Mouse (Mus musculus): Measurements from ENCODE around the gene Cabp4. TPM values are rescaled to one million over a fixed set of nuclear protein-coding genes. Genes with fewer than 3 reads are reported as not detected.

The Cabp4 gene
- polyA plus RNA-seq (2012; rRNA removed), result not detected in 2 replicates

DNA sequence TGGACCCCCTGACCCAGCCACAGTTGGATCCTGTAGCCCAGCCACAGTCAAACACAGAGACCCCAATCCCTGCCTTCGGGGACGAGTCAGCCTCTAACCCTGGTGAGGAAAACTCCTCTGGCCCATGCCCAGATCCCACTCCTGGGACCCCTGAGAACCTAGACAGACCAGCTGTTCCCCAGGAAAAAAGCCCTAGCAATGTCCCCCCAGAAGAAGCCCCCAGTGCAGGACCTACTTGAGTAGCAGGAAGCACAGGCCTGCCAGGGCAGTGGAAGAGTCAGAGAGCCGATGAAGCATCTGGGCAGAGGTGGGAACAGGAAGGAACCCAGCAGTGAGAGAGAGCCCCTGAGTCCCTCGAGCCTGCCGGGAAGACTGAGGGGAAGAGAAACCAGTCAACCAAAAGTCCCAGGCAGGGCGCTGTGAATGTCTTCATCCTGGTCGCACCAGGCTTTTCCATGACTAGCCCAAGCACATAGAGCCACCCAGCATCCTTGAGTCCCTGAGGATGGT, at the start of gene Cabp4:
Gene Cabp4 (minus strand): TSS at position 275 of the 510 bp plus-strand sequence.

DNA sequence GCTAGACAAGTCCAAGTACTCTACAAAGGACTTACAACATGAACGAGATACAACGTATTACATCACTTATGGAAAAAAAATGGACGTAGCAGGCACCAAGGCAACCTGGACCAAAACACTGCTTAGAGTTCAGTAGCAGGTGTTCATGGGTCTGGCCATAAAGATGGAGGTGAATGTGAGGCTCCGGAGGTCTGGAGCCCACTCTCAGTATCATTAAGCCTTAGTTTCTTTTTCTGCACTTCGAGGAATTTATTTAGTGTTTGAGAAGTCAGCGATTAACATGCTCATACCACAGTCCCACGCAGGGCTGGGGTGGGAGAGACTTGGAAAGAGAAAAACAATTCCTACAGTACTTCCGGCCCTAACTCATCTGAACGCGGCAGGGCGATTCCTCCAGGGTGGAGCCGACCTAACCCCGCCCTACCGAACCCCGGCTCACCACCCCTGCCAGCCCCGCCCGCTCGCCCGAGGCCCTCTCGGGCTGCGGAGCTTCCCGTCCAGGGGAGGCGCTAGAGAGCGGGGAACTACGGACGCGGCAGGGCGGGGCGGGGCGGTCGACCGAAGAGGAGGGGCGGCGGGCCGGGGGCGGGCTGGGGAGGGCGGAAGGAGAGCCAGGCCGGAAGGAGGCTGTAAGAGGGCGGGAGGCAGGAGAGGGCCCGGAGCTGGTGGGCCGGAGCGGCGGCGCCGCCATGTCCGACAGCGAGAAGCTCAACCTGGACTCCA, 47.9 kb upstream of the Cabp4 start, which contains the start of gene Ppp1ca:
Gene Ppp1ca (plus strand): TSS at position 538 of the 723 bp plus-strand sequence.

DNA sequence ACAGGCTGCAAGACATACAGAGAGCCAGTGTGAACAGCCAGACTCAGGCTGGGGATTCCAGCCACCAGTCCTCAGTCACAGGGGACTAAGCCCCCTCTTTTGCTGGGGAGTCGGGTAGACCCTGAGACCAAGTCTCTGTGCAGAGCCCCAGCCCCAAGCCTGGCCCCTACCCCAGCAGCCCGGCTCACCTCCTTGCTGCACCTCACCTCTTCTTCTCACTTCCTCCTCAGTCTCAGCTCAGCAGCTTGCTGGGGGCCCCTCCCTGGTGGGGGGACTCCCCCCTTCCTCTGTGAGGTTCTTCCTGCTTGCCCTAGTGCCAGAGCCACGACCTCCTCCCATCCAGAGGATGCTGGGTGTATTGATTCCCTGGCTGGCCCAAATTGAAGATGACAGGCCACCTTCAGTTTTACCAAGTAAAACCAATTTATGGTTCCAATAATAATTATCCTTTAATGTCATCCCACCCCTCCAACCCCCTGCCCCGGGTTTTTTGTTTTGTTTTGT, 47.0 kb upstream of the Cabp4 start, which contains the start of gene Tbc1d10c:
Gene Tbc1d10c (minus strand): TSS at position 454 of the 504 bp plus-strand sequence.

DNA sequence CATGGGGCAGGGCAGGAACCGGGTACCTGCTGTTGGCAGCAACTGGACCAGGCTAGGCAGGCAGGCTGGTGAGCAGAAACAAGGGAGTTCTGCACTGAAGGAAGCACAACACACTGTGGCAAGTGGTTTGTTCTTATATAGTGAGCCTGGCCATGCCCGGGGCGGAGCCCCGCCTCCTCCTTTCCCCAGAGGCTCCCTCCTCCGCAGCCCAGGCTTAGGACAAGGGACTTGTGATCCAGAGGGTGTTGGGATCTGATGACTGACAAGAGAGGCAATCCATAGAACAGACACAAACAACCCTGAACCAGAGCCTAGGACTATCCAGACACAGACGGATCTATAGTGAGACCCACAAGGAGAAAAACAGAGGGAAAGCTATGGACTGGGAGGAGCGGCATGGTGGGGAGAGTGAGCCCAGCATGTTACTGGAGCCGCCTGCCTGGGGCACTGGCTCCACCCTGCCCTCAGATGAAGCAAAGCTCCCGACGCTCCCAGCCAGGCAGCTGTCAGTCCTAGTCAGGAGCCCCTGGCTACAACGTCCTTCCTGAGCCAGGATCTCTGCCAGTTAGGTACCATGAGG, 31.6 kb upstream of the Cabp4 start, which contains the start of gene Carns1:
Gene Carns1 (minus strand): TSS at position 112 of the 580 bp plus-strand sequence.

DNA sequence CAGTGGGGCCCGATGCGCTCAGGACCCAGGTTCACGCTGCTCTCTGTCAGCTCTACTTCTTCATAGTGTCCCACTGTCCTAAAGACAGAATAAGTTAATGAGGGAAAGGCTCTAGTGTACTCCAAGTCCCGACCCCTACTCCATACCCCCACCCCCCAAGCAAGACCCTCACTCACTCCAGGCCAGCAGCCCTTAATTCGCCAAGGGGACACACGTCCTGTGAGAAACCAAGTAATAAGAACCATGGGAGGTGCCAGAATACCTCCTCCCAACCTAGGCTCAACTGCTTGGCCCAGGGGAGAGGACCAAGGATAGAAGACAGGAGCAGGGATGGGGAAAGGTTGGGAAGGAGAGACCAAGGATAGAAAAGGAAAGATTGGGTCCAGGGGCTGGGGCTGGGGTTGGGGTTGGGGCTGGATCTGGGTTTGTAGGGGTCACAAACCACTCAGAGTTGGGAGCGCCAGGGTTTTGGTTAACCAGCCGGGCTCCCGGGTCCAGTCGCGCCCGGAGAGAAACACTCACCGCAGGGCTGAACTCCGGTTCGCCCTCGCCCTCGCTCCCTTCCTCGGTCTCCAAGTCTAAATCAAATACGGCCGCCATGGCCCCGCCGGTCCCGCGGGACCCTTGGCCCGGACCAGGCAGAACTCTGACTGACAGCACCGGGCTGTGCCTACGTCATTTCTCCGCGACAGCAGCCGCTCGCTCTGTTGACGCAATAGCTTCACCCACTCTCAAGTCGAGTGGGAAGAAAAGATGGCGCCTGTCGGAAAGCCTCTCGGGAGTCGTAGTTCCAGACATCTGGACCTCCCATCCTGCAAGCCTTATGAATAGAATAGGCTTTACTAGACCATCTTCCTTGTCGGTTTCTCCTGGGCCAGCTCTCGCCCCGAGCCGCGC, 19.1 kb upstream of the Cabp4 start, which contains the start of gene Rps6kb2:
Gene Rps6kb2 (minus strand): TSS at position 709 of the 897 bp plus-strand sequence.

DNA sequence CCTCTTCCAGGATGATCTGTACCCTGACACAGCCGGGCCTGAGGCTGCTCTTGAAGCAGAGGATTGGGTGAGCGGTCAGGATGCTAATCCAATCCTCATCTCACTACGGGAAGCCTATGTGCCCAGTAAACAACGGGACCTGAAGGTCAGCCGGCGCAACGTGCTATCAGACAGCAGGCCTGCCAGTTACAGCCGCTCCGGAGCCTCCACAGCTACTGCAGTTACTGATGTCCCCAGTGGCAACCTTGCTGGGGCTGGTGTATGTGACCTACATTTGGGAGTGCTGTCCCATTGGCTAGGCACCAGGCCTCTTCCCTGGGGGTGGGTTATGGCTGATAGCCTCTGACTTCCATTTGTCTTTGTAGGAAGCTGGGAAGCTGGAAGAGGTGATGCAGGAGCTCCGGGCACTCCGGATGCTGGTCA, 9.4 kb upstream of the Cabp4 start, which contains the start of gene Ptprcap:
Gene Ptprcap (plus strand): TSS at position 373 of the 423 bp plus-strand sequence.

DNA sequence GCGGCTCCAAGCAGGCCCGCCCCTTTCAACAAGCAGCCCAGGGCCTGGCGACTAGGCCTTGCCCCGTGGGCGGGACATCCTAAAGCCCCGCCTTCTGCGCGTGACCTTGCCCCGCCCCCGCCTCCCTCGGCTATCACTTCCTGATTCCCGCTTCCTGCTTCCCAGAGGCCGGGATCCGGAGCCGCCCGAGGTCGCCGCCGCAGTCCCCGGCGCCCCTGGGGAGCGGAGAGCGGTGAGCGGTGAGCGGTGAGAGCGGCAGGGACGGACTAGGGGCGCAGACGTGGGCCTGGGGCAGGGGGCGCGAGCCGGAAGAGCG, 4.6 kb upstream of the Cabp4 start, which contains the start of gene Coro1b:
Gene Coro1b (plus strand): TSS at position 129 of the 316 bp plus-strand sequence.

DNA sequence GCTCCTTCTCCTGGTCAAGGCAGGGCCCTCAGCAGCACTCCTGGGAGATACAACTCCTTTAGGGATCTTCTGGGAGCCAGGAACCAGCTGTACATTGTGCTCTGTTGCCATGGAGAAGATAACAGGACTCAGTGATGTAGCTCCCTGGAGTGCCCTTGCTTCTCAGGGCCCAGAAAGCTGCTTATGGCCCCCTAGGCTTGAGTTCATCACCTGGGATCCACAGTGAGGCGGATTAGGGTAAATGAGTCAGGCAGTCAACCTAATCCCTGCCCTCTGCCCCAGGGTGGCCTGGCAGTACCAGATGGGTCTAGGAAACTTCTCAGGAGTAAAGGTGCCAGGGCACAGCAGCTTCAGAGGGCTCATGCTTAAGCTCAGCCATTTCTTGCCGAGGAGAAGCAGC, 4.4 kb downstream of the Cabp4 start, which contains the start of gene Gpr152:
Gene Gpr152 (plus strand): TSS at position 342 of the 400 bp plus-strand sequence.

DNA sequence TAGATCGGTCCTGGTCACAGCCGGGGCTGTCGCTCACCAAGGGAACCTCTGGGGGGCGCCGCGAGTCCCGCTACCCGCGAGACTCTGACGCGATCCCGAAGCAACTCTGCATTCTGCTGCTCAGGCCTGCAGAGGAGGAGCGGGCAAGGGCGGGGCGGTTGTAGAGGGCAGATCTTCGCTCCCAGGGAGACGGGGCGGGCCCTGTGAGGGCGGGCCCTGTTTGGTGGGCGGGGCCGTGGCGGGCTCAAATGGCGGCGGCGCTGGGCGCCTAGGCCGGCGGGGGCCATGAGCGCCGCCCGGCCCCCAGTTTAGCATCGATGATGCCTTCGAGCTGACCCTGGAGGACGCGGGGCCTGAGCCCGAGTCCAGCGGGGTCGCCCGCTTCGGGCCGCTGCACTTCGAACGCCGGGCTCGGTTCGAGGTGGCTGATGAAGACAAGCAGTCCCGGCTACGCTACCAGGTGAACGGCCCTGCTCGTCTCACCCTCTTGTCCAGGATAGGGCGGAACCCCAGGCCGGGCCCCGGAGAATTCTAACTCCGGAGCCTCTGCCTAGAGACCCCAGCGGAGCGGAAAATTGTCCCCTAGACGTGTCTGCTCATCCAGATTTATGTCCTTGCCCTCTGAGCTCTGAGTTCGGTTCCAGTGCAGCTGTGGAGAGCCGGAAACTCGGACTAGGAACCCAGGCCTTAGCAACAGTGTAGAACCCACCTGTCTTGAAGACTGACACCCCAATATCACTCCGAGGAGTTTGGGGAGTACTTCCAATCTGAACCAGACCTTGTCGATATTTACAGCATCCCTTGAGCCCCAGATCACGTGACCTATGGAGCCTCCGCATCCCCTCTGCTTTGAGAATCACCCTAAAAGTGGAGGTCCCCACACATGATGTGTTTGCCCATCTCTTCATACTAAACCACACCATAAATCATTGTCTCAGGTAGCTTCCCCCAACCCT, 17.8 kb downstream of the Cabp4 start, which contains the start of gene Aip:
Gene Aip (minus strand): TSS at position 118 of the 956 bp plus-strand sequence.

DNA sequence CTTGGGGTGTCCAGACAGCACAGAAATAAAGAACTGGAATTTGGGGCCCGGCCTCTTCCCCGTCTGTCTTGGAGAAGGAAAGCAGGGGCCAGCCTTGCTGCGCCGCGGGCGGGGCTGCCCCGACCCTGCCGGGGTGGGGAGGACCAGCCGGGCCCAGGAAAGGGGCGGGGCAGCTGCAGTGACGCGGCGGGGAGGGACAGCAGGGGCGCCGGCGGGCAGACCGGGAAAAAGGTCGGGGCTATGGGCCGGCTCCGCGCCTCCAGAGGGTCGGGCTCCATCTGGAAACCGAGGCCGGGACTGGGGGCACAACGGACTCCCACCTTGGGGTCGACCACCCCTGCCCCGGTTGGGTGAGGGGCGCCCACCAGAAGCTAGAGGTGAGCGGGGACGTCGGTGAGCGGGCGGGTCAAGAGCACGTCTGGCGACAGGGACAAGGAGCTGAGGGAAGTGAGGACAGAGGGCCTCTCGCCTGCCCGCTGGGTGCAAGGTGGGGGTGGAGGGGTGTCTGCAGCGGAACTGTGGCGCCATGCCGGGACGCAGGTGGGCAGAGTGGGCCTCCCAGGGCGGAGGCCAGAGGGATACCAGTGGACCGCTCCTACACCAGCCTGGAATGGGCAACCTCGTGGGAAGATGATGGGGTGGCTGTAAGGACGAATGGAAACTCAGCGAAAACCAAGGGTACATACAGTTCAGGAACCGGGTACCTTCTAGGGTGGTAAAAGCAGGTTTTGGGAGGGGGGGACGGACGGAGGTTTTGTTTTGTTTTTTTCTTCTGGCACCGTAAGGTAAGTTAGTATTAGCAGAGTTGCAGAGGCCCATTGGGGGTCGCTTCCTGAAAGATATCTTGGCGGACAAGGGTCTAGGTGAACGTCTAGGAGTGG, 43.8 kb downstream of the Cabp4 start, which contains the start of gene Pitpnm1:
Gene Pitpnm1 (plus strand): TSS at position 162 of the 881 bp plus-strand sequence.

DNA sequence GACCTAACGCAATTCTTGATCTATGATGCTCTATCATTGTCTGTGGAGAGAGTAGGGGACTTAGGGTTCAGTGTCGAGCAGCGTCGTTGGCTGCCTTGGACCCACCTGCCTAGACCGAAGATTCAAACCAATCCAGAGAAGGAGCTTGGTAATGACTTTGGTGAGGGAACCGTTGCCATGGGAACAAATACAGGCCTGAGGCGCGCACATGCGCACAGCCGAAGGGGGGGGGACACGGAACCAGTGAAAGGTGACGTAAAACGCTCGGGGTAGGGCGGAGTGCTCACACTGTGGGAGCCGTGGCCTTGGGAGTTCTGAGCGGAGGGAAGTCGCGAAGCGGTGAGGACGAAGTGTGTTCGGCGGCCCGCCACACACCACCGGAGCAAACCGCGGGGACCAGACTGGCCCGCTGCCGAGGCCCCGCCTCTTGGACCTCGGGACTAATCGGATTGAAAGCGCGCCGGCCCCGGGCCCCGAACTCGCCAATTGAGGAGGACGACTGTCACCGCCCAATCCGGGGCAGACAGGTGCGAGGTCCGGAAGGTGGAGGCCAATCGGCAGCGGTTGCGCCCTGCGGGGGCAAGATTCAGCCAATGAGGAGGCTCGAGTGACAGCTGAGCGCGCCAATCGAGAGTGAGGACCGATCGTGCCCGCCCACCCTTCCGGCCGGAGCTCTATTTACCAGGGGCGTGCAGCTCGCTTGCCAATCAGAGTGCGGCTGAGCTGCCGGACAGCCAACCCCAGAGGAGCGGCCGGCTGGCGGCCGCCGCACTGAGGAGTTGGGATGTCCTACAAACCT, 47.0 kb downstream of the Cabp4 start, which contains the start of gene Cdk2ap2:
Gene Cdk2ap2 (plus strand): TSS at position 541 of the 799 bp plus-strand sequence.

Other genes starting within 250 kb of the Cabp4 start
- gene Tcirg1, start 236.9 kb downstream of the Cabp4 start, polyA plus RNA-seq (2012; rRNA removed), result 67.3 and 72.2 TPM in 2 replicates
- gene Ndufs8, start 231.3 kb downstream of the Cabp4 start, polyA plus RNA-seq (2012; rRNA removed), result 180 and 250 TPM in 2 replicates
- 2.0 TPM in 2 replicates for gene Aldh3b1, start 214.2 kb downstream of the Cabp4 start, polyA plus RNA-seq (2012; rRNA removed)
- gene Unc93b1, start 208.8 kb downstream of the Cabp4 start, polyA plus RNA-seq (2012; rRNA removed), result 31.5 and 46.6 TPM in 2 replicates
- 0.15 and 0.23 TPM in 2 replicates for gene Aldh3b3, start 185.4 kb downstream of the Cabp4 start, polyA plus RNA-seq (2012; rRNA removed)
- 32.2 and 43.3 TPM in 2 replicates for gene Aldh3b2, start 171.7 kb downstream of the Cabp4 start, polyA plus RNA-seq (2012; rRNA removed)
- 11.4 and 16.6 TPM in 2 replicates for gene Acy3, start 157.5 kb downstream of the Cabp4 start, polyA plus RNA-seq (2012; rRNA removed)
- gene Tbx10, start 151.3 kb downstream of the Cabp4 start, polyA plus RNA-seq (2012; rRNA removed), result not detected in 2 replicates
- gene Nudt8, start 143.5 kb downstream of the Cabp4 start, polyA plus RNA-seq (2012; rRNA removed), result 14.0 and 30.7 TPM in 2 replicates
- gene Gm49405, start 143.4 kb downstream of the Cabp4 start, polyA plus RNA-seq (2012; rRNA removed), result 0.82 and 1.4 TPM in 2 replicates
- 6.4 and 6.9 TPM in 2 replicates for gene Doc2g, start 140.7 kb downstream of the Cabp4 start, polyA plus RNA-seq (2012; rRNA removed)
- 125 and 129 TPM in 2 replicates for gene Ndufv1, start 131.2 kb downstream of the Cabp4 start, polyA plus RNA-seq (2012; rRNA removed)
- 1,477 and 1,578 TPM in 2 replicates for gene Gstp1, start 106.0 kb downstream of the Cabp4 start, polyA plus RNA-seq (2012; rRNA removed)
- gene Gstp2, start 98.0 kb downstream of the Cabp4 start, polyA plus RNA-seq (2012; rRNA removed), result 160 and 194 TPM in 2 replicates
- gene Gstp3, start 84.5 kb downstream of the Cabp4 start, polyA plus RNA-seq (2012; rRNA removed), result 1.6 and 1.9 TPM in 2 replicates
- not detected in 2 replicates for gene Cabp2, start 62.5 kb downstream of the Cabp4 start, polyA plus RNA-seq (2012; rRNA removed)
- 155 and 221 TPM in 2 replicates for gene Cdk2ap2, start 46.9 kb downstream of the Cabp4 start, polyA plus RNA-seq (2012; rRNA removed)
- gene Pitpnm1, start 44.0 kb downstream of the Cabp4 start, polyA plus RNA-seq (2012; rRNA removed), result 68.7 and 72.3 TPM in 2 replicates
- gene Aip, start 18.2 kb downstream of the Cabp4 start, polyA plus RNA-seq (2012; rRNA removed), result 25.6 and 32.7 TPM in 2 replicates
- not detected in 2 replicates for gene Gpr152, start 4.2 kb downstream of the Cabp4 start, polyA plus RNA-seq (2012; rRNA removed)
- 140 and 142 TPM in 2 replicates for gene Coro1b, start 4.6 kb upstream of the Cabp4 start, polyA plus RNA-seq (2012; rRNA removed)
- 25.8 and 51.7 TPM in 2 replicates for gene Ptprcap, start 9.6 kb upstream of the Cabp4 start, polyA plus RNA-seq (2012; rRNA removed)
- gene Rps6kb2, start 19.3 kb upstream of the Cabp4 start, polyA plus RNA-seq (2012; rRNA removed), result 37.1 and 39.1 TPM in 2 replicates
- 4.6 and 5.3 TPM in 2 replicates for gene Carns1, start 31.4 kb upstream of the Cabp4 start, polyA plus RNA-seq (2012; rRNA removed)
- 1.5 and 5.0 TPM in 2 replicates for gene Tbc1d10c, start 47.3 kb upstream of the Cabp4 start, polyA plus RNA-seq (2012; rRNA removed)
- gene Ppp1ca, start 48.0 kb upstream of the Cabp4 start, polyA plus RNA-seq (2012; rRNA removed), result 202 and 205 TPM in 2 replicates
- gene Rad9a, start 57.6 kb upstream of the Cabp4 start, polyA plus RNA-seq (2012; rRNA removed), result 8.0 and 9.5 TPM in 2 replicates
- gene Clcf1, start 70.2 kb upstream of the Cabp4 start, polyA plus RNA-seq (2012; rRNA removed), result 6.8 and 7.5 TPM in 2 replicates
- gene AC109138.7, start 70.3 kb upstream of the Cabp4 start, polyA plus RNA-seq (2012; rRNA removed), result not detected in 2 replicates
- gene Pold4, start 87.9 kb upstream of the Cabp4 start, polyA plus RNA-seq (2012; rRNA removed), result 55.0 and 65.2 TPM in 2 replicates
- 70.7 and 85.1 TPM in 2 replicates for gene Ssh3, start 125.1 kb upstream of the Cabp4 start, polyA plus RNA-seq (2012; rRNA removed)
- gene Ankrd13d, start 139.1 kb upstream of the Cabp4 start, polyA plus RNA-seq (2012; rRNA removed), result 5.5 and 7.2 TPM in 2 replicates
- gene Grk2, start 162.2 kb upstream of the Cabp4 start, polyA plus RNA-seq (2012; rRNA removed), result 54.8 and 71.4 TPM in 2 replicates